Mouse (Mus musculus) ovary, adult 10 weeks (tissue): Measurements from ENCODE around the gene Zbed3. TPM values are rescaled to one million over a fixed set of nuclear protein-coding genes. Genes with fewer than 3 reads are reported as not detected.

Source experiments
- polyA plus RNA-seq: library from polyadenylated mRNA; stranded (reverse); fragments of 350-450 nt; fragmentation: Illumina TruSeq; extraction: RNeasy Lipid Tissue Mini Kit (QIAGEN cat#74804); gene quantifications from one replicate; pipeline ENCODE4 v1.2.3, GENCODE M21; 2014

The Zbed3 gene
- polyA plus RNA-seq = 157 TPM

DNA sequence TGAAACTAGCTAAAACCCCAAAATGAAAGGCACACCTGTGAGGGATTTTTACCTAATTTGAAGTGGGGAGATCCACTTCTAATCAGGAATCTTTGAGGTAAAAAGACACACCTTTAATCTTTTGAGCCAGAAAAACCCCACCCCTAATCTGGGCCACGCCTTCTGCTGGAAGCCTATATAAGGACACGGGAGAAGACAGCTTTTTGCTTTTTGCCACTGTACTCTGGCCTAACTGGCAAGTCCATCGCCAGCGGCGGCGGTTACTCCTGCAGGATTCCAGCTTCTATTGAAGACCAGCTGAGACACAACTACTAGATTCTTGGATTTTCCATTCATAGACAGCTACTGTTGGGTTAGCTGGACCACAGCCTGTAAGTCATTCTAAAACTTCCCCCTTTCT, at the start of gene Zbed3:
TSS of gene Zbed3 (plus strand) at position 213 of the 400 bp plus-strand sequence.

DNA sequence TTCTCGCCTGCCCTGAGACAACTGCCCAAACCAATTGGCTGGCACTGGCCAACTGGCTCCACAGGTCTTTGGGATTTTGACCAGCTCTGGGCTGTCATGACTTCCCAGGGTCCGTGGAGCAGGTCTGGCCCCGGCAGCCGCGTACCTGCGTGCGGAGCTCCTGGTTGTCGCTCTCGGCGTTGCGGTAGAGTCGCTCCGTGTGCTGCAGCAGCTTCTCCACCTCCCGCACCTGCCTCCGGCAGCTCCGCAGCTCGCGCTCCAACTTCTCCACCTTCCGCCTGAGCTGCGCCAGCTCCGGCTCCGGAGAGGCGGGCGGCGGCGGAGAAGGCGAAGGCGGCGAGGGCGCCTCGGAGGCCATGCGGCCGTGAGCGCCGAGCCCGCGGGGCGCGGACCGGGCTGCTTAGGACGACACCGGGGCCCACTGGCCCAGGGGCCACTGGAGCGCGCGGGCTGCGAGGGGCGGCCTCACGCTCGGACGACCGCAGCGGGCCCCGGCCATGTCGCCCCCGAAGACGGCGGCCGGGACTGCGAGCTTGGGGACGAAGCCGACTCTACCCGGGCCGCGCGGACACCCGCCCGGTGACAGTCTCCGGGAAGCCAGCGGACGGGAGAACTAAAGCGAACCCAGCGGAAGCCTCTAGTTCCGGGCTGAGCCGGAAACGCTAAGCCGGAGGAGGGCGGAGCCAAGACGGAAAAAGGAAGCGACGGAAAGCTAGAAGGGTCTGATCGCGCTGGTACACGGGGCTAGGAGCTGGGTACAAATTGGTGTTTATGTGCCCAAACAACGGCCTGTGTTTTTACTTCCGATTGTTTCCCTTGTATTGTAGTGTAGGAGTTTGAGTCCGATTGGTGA, 51.5 kb downstream of the Zbed3 start, which contains the start of gene Aggf1:
TSS of gene Aggf1 (minus strand) at position 652 of the 853 bp plus-strand sequence.

Other genes starting within 250 kb of the Zbed3 start
- 23.7 TPM for gene Pde8b, start 73.3 kb upstream of the Zbed3 start, polyA plus RNA-seq
- 42.6 TPM for gene Aggf1, start 51.7 kb downstream of the Zbed3 start, polyA plus RNA-seq
- not detected for gene Crhbp, start 121.3 kb downstream of the Zbed3 start, polyA plus RNA-seq
- gene S100z, start 155.1 kb downstream of the Zbed3 start, polyA plus RNA-seq = not detected
- gene F2rl1, start 201.6 kb downstream of the Zbed3 start, polyA plus RNA-seq = 2.1 TPM